Mouse (Mus musculus): Measurements from ENCODE around the gene Prr18.

Prr18 gene

GRCm38 (mm10) chr17:8388463-8388862 is 51.2 kb downstream of the Prr18 start:
- DNase-seq (ENCODE audit: low read depth in 1 of 2, low spot score in 2 of 2) = no peak

GRCm38 (mm10) chr17:8388990-8389789 is 51.9 kb downstream of the Prr18 start:
- no peak for DNase-seq (ENCODE audit: low read depth in 1 of 2, low spot score in 2 of 2)

GRCm38 (mm10) chr17:8389790-8390095 is 52.5 kb downstream of the Prr18 start:
- no peak for DNase-seq (ENCODE audit: low read depth in 1 of 2, low spot score in 2 of 2)

- DNase-seq (ENCODE audit: low read depth in 1 of 2, low spot score in 2 of 2) = no peak
These were observed 53.2 kb downstream of the Prr18 start for GRCm38 (mm10) chr17:8390487-8390886.

All from monocyte, adult 2 months (primary cell).